Mouse (Mus musculus) testis, adult 2 months (tissue): ENCODE results near the gene Rbm5. TPM values are rescaled to one million over a fixed set of nuclear protein-coding genes. Genes with fewer than 3 reads are reported as not detected.

Experiments
- H3K27ac ChIP-seq: fragments of 200-500 bp; 2 replicates; pipeline ENCODE4 v1.5.1; 2012; ENCODE audit warnings: low read depth, low read length; ENCODE audit not compliant: control insufficient read depth, insufficient read depth
- H3K27me3 ChIP-seq: fragments of 200-500 bp; 2 replicates; pipeline ENCODE4 v1.6.1; 2012; ENCODE audit warnings: mild to moderate bottlenecking, low read length, moderate library complexity; ENCODE audit not compliant: control insufficient read depth, insufficient read depth
- H3K36me3 ChIP-seq: fragments of 200-500 bp; 2 replicates; pipeline ENCODE4 v1.6.1; 2012; ENCODE audit warnings: mild to moderate bottlenecking, low read length; ENCODE audit not compliant: control insufficient read depth, insufficient read depth
- H3K4me1 ChIP-seq: fragments of 200-500 bp; 2 replicates; pipeline ENCODE4 v1.6.1; 2012; ENCODE audit warnings: low read length; ENCODE audit not compliant: control insufficient read depth, insufficient read depth
- H3K4me3 ChIP-seq: fragments of 200-500 bp; 2 replicates; pipeline ENCODE4 v1.5.1; 2012; ENCODE audit warnings: low read depth, mild to moderate bottlenecking, low read length, moderate library complexity, mixed read lengths; ENCODE audit not compliant: control insufficient read depth
- CTCF ChIP-seq: fragments of 200-500 bp; IDR thresholded peaks from 2 replicates; pipeline ENCODE4 v1.5.1; 2012; ENCODE audit warnings: low read depth, mild to moderate bottlenecking, inconsistent platforms, low read length, moderate library complexity; ENCODE audit not compliant: control insufficient read depth, insufficient read depth, insufficient replicate concordance
- POLR2A ChIP-seq: fragments of 200-500 bp; IDR thresholded peaks from 2 replicates; pipeline ENCODE4 v1.6.1; 2012; ENCODE audit warnings: low read depth, mild to moderate bottlenecking, inconsistent platforms, low read length, moderate library complexity; ENCODE audit not compliant: control insufficient read depth
- polyA plus RNA-seq: library from polyadenylated mRNA; depleted of rRNA; stranded (reverse); fragments of >200 nt; gene quantifications from 2 replicates; pipeline ENCODE4 v1.2.3, GENCODE M21; 2012

The Rbm5 gene
- polyA plus RNA-seq, 1 experiment = 57.8 TPM

GRCm38 (mm10) chr9:107771782-107772181 lies 986 bp upstream of the Rbm5 start:
- H3K4me1 ChIP-seq = no peaks in the 10 kb centered on the region; the same call in 1 of the 2 replicates
- TF ChIP-seq CTCF (no peak), POLR2A (no peak)
- no peak overlapping the region for H3K27ac ChIP-seq
- H3K27me3 ChIP-seq = no peaks in the 10 kb centered on the region
- H3K36me3 ChIP-seq = peaks cover 9% of the 10 kb centered on the region
- peak overlapping the region; percentile 35; the same call in 1 of the 2 replicates for H3K4me3 ChIP-seq

GRCm38 (mm10) chr9:107770037-107770373 lies 791 bp downstream of the Rbm5 start:
- TF ChIP-seq POLR2A (no peak), CTCF (no peak)
- peak overlapping the region; percentile 100 for H3K4me3 ChIP-seq
- H3K36me3 ChIP-seq = peaks cover 10% of the 10 kb centered on the region
- H3K27me3 ChIP-seq = no peaks in the 10 kb centered on the region
- H3K4me1 ChIP-seq = no peaks in the 10 kb centered on the region; the same call in 1 of the 2 replicates
- H3K27ac ChIP-seq = peak overlapping the region; percentile 100

- 0 out of 2 replicates have a peak overlapping the region, but pooled peaks have one; percentile 8 for H3K27ac ChIP-seq
- no peaks in the 10 kb centered on the region for H3K27me3 ChIP-seq
- TF ChIP-seq CTCF (no peak), POLR2A (no peak)
- H3K4me1 ChIP-seq = no peaks in the 10 kb centered on the region; the same call in 1 of the 2 replicates
- peak overlapping the region; percentile 62 for H3K4me3 ChIP-seq
- peaks cover 10% of the 10 kb centered on the region for H3K36me3 ChIP-seq
These were observed 1.3 kb downstream of the Rbm5 start for GRCm38 (mm10) chr9:107769445-107770000.

GRCm38 (mm10) chr9:107768851-107769250 lies 1.9 kb downstream of the Rbm5 start:
- H3K27ac ChIP-seq = no peak overlapping the region; the same call in 1 of the 2 replicates
- TF ChIP-seq CTCF (no peak), POLR2A (no peak)
- no peaks in the 10 kb centered on the region for H3K27me3 ChIP-seq
- no peaks in the 10 kb centered on the region; the same call in 1 of the 2 replicates for H3K4me1 ChIP-seq
- H3K36me3 ChIP-seq = peaks cover 10% of the 10 kb centered on the region
- H3K4me3 ChIP-seq = peak overlapping the region; percentile 54

GRCm38 (mm10) chr9:107759593-107759992 lies 11.2 kb downstream of the Rbm5 start:
- TF ChIP-seq POLR2A (no peak), CTCF (no peak)
- Histone ChIP-seq H3K4me1 (no peaks in the 10 kb centered on the region), H3K27me3 (no peaks in the 10 kb centered on the region), H3K4me3 (no peak overlapping the region), H3K27ac (no peak overlapping the region), H3K36me3 (no peaks in the 10 kb centered on the region; the same call in none of the 2 replicates)

- H3K27me3 ChIP-seq = no peaks in the 10 kb centered on the region
- no peak overlapping the region for H3K27ac ChIP-seq
- peaks cover 13% of the 10 kb centered on the region for H3K36me3 ChIP-seq
- H3K4me1 ChIP-seq = no peaks in the 10 kb centered on the region
- H3K4me3 ChIP-seq = no peak overlapping the region
- TF ChIP-seq POLR2A (no peak), CTCF (no peak)
These were observed 20.4 kb downstream of the Rbm5 start for GRCm38 (mm10) chr9:107750378-107750777.

GRCm38 (mm10) chr9:107748063-107748462 lies 22.7 kb downstream of the Rbm5 start:
- Histone ChIP-seq H3K27me3 (no peaks in the 10 kb centered on the region), H3K36me3 (peaks cover 12% of the 10 kb centered on the region), H3K4me3 (no peak overlapping the region), H3K27ac (no peak overlapping the region), H3K4me1 (no peaks in the 10 kb centered on the region)
- TF ChIP-seq CTCF (no peak), POLR2A (no peak)
